Mouse (Mus musculus): ENCODE measurements around the gene Psmb8. TPM values are rescaled to one million over a fixed set of nuclear protein-coding genes. Genes with fewer than 3 reads are reported as not detected.
A peak's percentile ranks its signal among the peaks of the same experiment; 100 is the strongest.

The Psmb8 gene
- total and polyA plus RNA-seq, 3 experiments = 133 to 144 TPM; not detected in 1

- Histone ChIP-seq H3K27me3 (ENCODE audit: control insufficient read depth in 1 of 2, insufficient read depth in 2 of 2, low read length in 2 of 2) (no peaks in the 10 kb centered on the region), H3K79me2 (ENCODE audit: control insufficient read depth, insufficient read depth, low read length, poor library complexity) (peaks cover 26% of the 10 kb centered on the region), H3K9ac (ENCODE audit: control insufficient read depth, low read depth, low read length, poor library complexity, severe bottlenecking) (no peak overlapping the region), H3K36me3 (ENCODE audit: control insufficient read depth in 1 of 2, insufficient read depth in 2 of 2, low read length in 2 of 2) (peaks cover 0 to 12% of the 10 kb centered on the region in 2 experiments; a peak in 2 of 4 replicates), H3K9me3 (replicated peaks; ENCODE audit: insufficient read depth, low read length) (no peaks in the 10 kb centered on the region), H3K4me3 (ENCODE audit: control insufficient read depth in 1 of 2, insufficient read depth in 1 of 2, low read depth in 2 of 2, low read length in 2 of 2) (no peak overlapping the region), H3K27ac (ENCODE audit: control insufficient read depth, low read depth, low read length) (no peak overlapping the region), H3K4me1 (ENCODE audit: control insufficient read depth in 1 of 2, insufficient read depth in 2 of 2, low read length in 2 of 2) (peaks cover 7 to 21% of the 10 kb centered on the region in 2 experiments)
- TF ChIP-seq CHD1 (IDR thresholded peaks at IDR 0.05; ENCODE audit: low read depth, low read length) (no peak), E2F4 (IDR thresholded peaks at IDR 0.05; ENCODE audit: borderline replicate concordance, low read depth, low read length) (no peak), HCFC1 (IDR thresholded peaks at IDR 0.05; ENCODE audit: low read depth, low read length) (no peak), ZMIZ1 (IDR thresholded peaks at IDR 0.05; ENCODE audit: low read depth, low read length) (no peak), ZNF384 (IDR thresholded peaks at IDR 0.05; ENCODE audit: low read depth, low read length) (no peak), POLR2AphosphoS2 (IDR thresholded peaks at IDR 0.05; ENCODE audit: low read length) (no peak), MYC (IDR thresholded peaks at IDR 0.05; ENCODE audit: low read depth, low read length) (no peak), EP300 (IDR thresholded peaks at IDR 0.05; ENCODE audit: low read depth in 1 of 2, low read length in 2 of 2) (no peak), TAL1 (IDR thresholded peaks at IDR 0.05; ENCODE audit: low read length) (no peak), MXI1 (IDR thresholded peaks at IDR 0.05; ENCODE audit: low read depth, low read length) (no peak), CTCF (IDR thresholded peaks at IDR 0.05 in 2 of 3, conservative IDR thresholded peaks at IDR 0.05 in 1 of 3; ENCODE audit: control insufficient read depth in 1 of 3, insufficient read depth in 1 of 3, low read depth in 2 of 3, low read length in 3 of 3, poor library complexity in 1 of 3, severe bottlenecking in 1 of 3) (no peak), TBP (IDR thresholded peaks at IDR 0.05; ENCODE audit: low read depth, low read length) (no peak)
- DNase-seq (ENCODE audit: low read depth, low spot score) = no peak
Observed at GRCm38 (mm10) chr17:34202760-34203442, 5.4 kb downstream of the Psmb8 start.

- Histone ChIP-seq H3K27me3 (ENCODE audit: control insufficient read depth in 1 of 2, insufficient read depth in 2 of 2, low read length in 2 of 2) (no peaks in the 10 kb centered on the region), H3K4me1 (ENCODE audit: control insufficient read depth in 1 of 2, insufficient read depth in 2 of 2, low read length in 2 of 2) (peaks cover 7 to 21% of the 10 kb centered on the region in 2 experiments), H3K36me3 (ENCODE audit: control insufficient read depth in 1 of 2, insufficient read depth in 2 of 2, low read length in 2 of 2) (peaks cover 0 to 12% of the 10 kb centered on the region in 2 experiments; a peak in 2 of 4 replicates), H3K4me3 (ENCODE audit: control insufficient read depth in 1 of 2, insufficient read depth in 1 of 2, low read depth in 2 of 2, low read length in 2 of 2) (peak within 1 kb of the TSS; percentile 65 to 97), H3K9me3 (replicated peaks; ENCODE audit: insufficient read depth, low read length) (no peaks in the 10 kb centered on the region), H3K79me2 (ENCODE audit: control insufficient read depth, insufficient read depth, low read length, poor library complexity) (peaks cover 21% of the 10 kb centered on the region), H3K9ac (ENCODE audit: control insufficient read depth, low read depth, low read length, poor library complexity, severe bottlenecking) (peak within 1 kb of the TSS; percentile 96), H3K27ac (ENCODE audit: control insufficient read depth, low read depth, low read length) (peak within 1 kb of the TSS; percentile 67)
- TF ChIP-seq EP300 (IDR thresholded peaks at IDR 0.05; ENCODE audit: low read depth in 1 of 2, low read length in 2 of 2) = no peak
- TF ChIP-seq MEF2A (IDR thresholded peaks at IDR 0.05; ENCODE audit: extremely low read depth, insufficient replicate concordance, low read depth, low read length, poor library complexity, severe bottlenecking) = no peak
- TF ChIP-seq MYB (IDR thresholded peaks at IDR 0.05; ENCODE audit: low read depth, low read length) = no peak
- TF ChIP-seq RAD21 (IDR thresholded peaks at IDR 0.05; ENCODE audit: low read depth, low read length) = no peak
- no peak for TF ChIP-seq USF1 (IDR thresholded peaks at IDR 0.05; ENCODE audit: low read depth, low read length)
- TF ChIP-seq UBTF (IDR thresholded peaks at IDR 0.05; ENCODE audit: borderline replicate concordance, insufficient read depth, low read depth, low read length) = no peak
- no peak for TF ChIP-seq NELFE (IDR thresholded peaks at IDR 0.05; ENCODE audit: low read depth, low read length)
- no peak for TF ChIP-seq E2F4 (IDR thresholded peaks at IDR 0.05; ENCODE audit: borderline replicate concordance, low read depth, low read length)
- TF ChIP-seq BHLHE40 (IDR thresholded peaks at IDR 0.05; ENCODE audit: borderline replicate concordance, low read depth, low read length) = no peak
- peak; percentile 62 for DNase-seq (ENCODE audit: low read depth, low spot score)
Observed at GRCm38 (mm10) chr17:34203444-34203843, 5.9 kb downstream of the Psmb8 start, which contains the start of gene Tap2. Tap2 (plus strand) TSS chr17:34203527.
